In the genomic region with DNA sequence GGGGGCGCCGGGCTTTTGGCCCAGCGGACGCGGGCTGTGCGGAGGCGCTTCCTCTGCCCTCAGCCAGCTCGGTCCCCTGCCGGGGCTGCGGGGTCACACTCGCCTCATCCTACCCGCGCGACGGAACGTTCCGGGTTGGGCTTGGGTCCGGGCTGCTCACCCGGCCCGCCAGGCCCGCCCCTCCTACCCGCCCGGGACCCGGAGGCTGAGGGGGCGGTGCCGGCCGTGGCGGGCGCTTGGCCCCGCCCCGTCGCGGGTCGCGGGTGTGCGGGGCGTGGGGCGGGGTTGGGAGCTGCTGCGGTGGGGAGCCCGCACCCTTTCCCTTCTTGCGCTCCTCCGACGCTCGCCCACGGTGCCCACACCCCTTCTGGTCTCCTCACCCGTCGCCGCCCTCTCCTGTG, we compare ENCODE assay signal across 8 mouse cellular contexts. TPM values are rescaled to one million over a fixed set of nuclear protein-coding genes. Genes with fewer than 3 reads are reported as not detected.
DNase-seq lines count a peak whose midpoint lies in the region; ATAC-seq and TF ChIP-seq lines count a peak whose summit lies in the region.

No protein-coding gene starts in this region.

- no peak for TF ChIP-seq CTCF in cerebellum, adult 2 months (IDR thresholded peaks at IDR 0.05; ENCODE audit: borderline replicate concordance, insufficient read depth, low read depth, low read length)
- TF ChIP-seq CTCF in thymus, adult 2 months (IDR thresholded peaks at IDR 0.05; ENCODE audit: borderline replicate concordance, control insufficient read depth, extremely low read depth, insufficient read depth, low read length, poor library complexity): no peak
- TF ChIP-seq CTCF in liver, embryonic 14.5 days (IDR thresholded peaks at IDR 0.05; ENCODE audit: low read depth): no peak

- no peaks in the 10 kb centered on the region for H3K36me3 ChIP-seq in thymus, adult 2 months (ENCODE audit: control insufficient read depth, insufficient read depth, low read length)
- H3K36me3 ChIP-seq in hindbrain, embryonic 11.5 days (ENCODE audit: control insufficient read depth, insufficient read depth, low read length): no peaks in the 10 kb centered on the region
- H3K36me3 ChIP-seq in liver, embryonic 14.5 days (replicated peaks; ENCODE audit: control insufficient read depth, insufficient read depth, low read depth): no peaks in the 10 kb centered on the region

- DNase-seq in cerebellum, adult 2 months: no peak
- no peak for DNase-seq in cerebellum, postnatal 36 days
- no peak for DNase-seq in thymus, adult 2 months
- no peak for DNase-seq in thymus, postnatal 10 days (ENCODE audit: low spot score in 2 of 2)
- DNase-seq in hindbrain, embryonic 11.5 days (ENCODE audit: low spot score): peak; percentile 75
- DNase-seq in liver, embryonic 14.5 days (ENCODE audit: low read depth in 3 of 3, low spot score in 3 of 3): peak in 1 of 3 experiments; percentile 32
- no peak for DNase-seq in frontal cortex, postnatal 36 days (ENCODE audit: low spot score in 2 of 2)

- peak; percentile 85 for ATAC-seq in hindbrain, embryonic 11.5 days (ENCODE audit: low FRiP score)
- peak; percentile 64 for ATAC-seq in liver, embryonic 14.5 days (ENCODE audit: insufficient read depth)
- ATAC-seq in neutrophil, adult 5-6 weeks (ENCODE audit: extremely low read depth, insufficient number of reproducible peaks, low FRiP score, poor library complexity, severe bottlenecking): peak; percentile 6; the same call in 1 of the 2 replicates

- no peak for TF ChIP-seq POLR2A in cerebellum, adult 2 months (IDR thresholded peaks at IDR 0.05; ENCODE audit: borderline replicate concordance, insufficient read depth, low read length)
- TF ChIP-seq POLR2A in thymus, adult 2 months (IDR thresholded peaks at IDR 0.05; ENCODE audit: control insufficient read depth, extremely low read depth, insufficient read depth, low read length, poor library complexity): no peak

- peak overlapping the region; percentile 60 for H3K4me3 ChIP-seq in cerebellum, adult 2 months (replicated peaks; ENCODE audit: insufficient read depth, low read depth, low read length)
- peak overlapping the region; percentile 51 for H3K4me3 ChIP-seq in thymus, adult 2 months (ENCODE audit: control insufficient read depth, insufficient read depth, low read length)
- H3K4me3 ChIP-seq in hindbrain, embryonic 11.5 days (ENCODE audit: low read depth, low read length): peak overlapping the region; percentile 74
- H3K4me3 ChIP-seq in liver, embryonic 14.5 days (ENCODE audit: insufficient read depth in 1 of 2, low read depth in 2 of 2, low read length in 2 of 2): peak overlapping the region; percentile 77 to 81

- H3K9ac ChIP-seq in hindbrain, embryonic 11.5 days (ENCODE audit: low read depth, low read length): peak overlapping the region; percentile 74
- peak overlapping the region; percentile 66 for H3K9ac ChIP-seq in liver, embryonic 14.5 days (replicated peaks)

- peak overlapping the region; percentile 55 for H3K27ac ChIP-seq in cerebellum, adult 2 months (ENCODE audit: insufficient read depth, low read length)
- H3K27ac ChIP-seq in thymus, adult 2 months (ENCODE audit: control insufficient read depth, insufficient read depth, low read length): no peak overlapping the region
- peak overlapping the region; percentile 76 for H3K27ac ChIP-seq in hindbrain, embryonic 11.5 days (ENCODE audit: low read depth, low read length)
- no peak overlapping the region for H3K27ac ChIP-seq in liver, embryonic 14.5 days

- under 1% methylated on average over 43 of the region's 48 CpGs for WGBS in cerebellum, adult 2 months
- WGBS in thymus, adult 2 months: 2% methylated on average over 47 of the region's 48 CpGs
- under 1% methylated on average over 22 of the region's 48 CpGs for WGBS in hindbrain, embryonic 11.5 days
- WGBS in liver, embryonic 14.5 days (ENCODE audit: insufficient replicate concordance): under 1% methylated on average over 44 of the region's 48 CpGs

- peak overlapping the region; percentile 92 for H3K4me2 ChIP-seq in hindbrain, embryonic 11.5 days (replicated peaks; ENCODE audit: low read depth, low read length)
- peak overlapping the region; percentile 99 for H3K4me2 ChIP-seq in liver, embryonic 14.5 days (ENCODE audit: low read depth)

- H3K4me1 ChIP-seq in cerebellum, adult 2 months (ENCODE audit: control insufficient read depth, insufficient read depth, low read length): no peaks in the 10 kb centered on the region
- peaks cover 16% of the 10 kb centered on the region for H3K4me1 ChIP-seq in thymus, adult 2 months (replicated peaks; ENCODE audit: control insufficient read depth, insufficient read depth, low read length)
- H3K4me1 ChIP-seq in hindbrain, embryonic 11.5 days (replicated peaks; ENCODE audit: control insufficient read depth, insufficient read depth, low read length): no peaks in the 10 kb centered on the region
- peaks cover 8 to 9% of the 10 kb centered on the region in 2 experiments for H3K4me1 ChIP-seq in liver, embryonic 14.5 days (replicated peaks; ENCODE audit: control insufficient read depth in 2 of 2, insufficient read depth in 2 of 2, low read length in 1 of 2)

- H3K27me3 ChIP-seq in cerebellum, adult 2 months (ENCODE audit: control insufficient read depth, insufficient read depth, low read length): no peaks in the 10 kb centered on the region
- H3K27me3 ChIP-seq in thymus, adult 2 months (ENCODE audit: control insufficient read depth, insufficient read depth, low read length): peaks cover 18% of the 10 kb centered on the region
- H3K27me3 ChIP-seq in hindbrain, embryonic 11.5 days (ENCODE audit: control insufficient read depth, insufficient read depth, low read length): no peaks in the 10 kb centered on the region
- peaks cover 10% of the 10 kb centered on the region; the same call in 1 of the 2 replicates for H3K27me3 ChIP-seq in liver, embryonic 14.5 days (ENCODE audit: control insufficient read depth, insufficient read depth, low read length)

- no peak for TF ChIP-seq EP300 in liver, embryonic 14.5 days (IDR thresholded peaks at IDR 0.05; ENCODE audit: low read depth)

- no peaks in the 10 kb centered on the region for H3K9me3 ChIP-seq in hindbrain, embryonic 11.5 days (ENCODE audit: control insufficient read depth, low read length)
- no peaks in the 10 kb centered on the region for H3K9me3 ChIP-seq in liver, embryonic 14.5 days (ENCODE audit: control insufficient read depth, low read length)

RNA-seq across cellular contexts. Expression of gene A930002H24Rik, which starts 0.6 kb away (rescaled TPM):
- polyA plus RNA-seq in cerebellum, adult 2 months (2012; rRNA removed): 0.77 and 0.78 TPM in 2 replicates
- not detected in 2 replicates for polyA plus RNA-seq in thymus, adult 2 months (2012; rRNA removed)
- polyA plus RNA-seq in hindbrain, embryonic 11.5 days (2014; fragmentation: Nextera tagmentation; extraction: Ambion mirVana): 2.3 and 5.6 TPM in 2 replicates
- polyA plus RNA-seq in liver, embryonic 14.5 days (2012; rRNA removed): 0.49 and 0.68 TPM in 2 replicates
- polyA plus RNA-seq in liver, embryonic 14.5 days (2014; fragmentation: Nextera tagmentation; extraction: Ambion mirVana): 0.29 and 0.64 TPM in 2 replicates
- total RNA-seq in neutrophil, adult 5-6 weeks (2017): not detected in 2 replicates

RNA-seq across cellular contexts. Expression of gene Fer, which starts 1.3 kb away (rescaled TPM):
- polyA plus RNA-seq in cerebellum, adult 2 months (2012; rRNA removed): 8.8 and 9.6 TPM in 2 replicates
- 0.68 and 0.69 TPM in 2 replicates for polyA plus RNA-seq in thymus, adult 2 months (2012; rRNA removed)
- polyA plus RNA-seq in hindbrain, embryonic 11.5 days (2014; fragmentation: Nextera tagmentation; extraction: Ambion mirVana): 34.2 and 37.6 TPM in 2 replicates
- polyA plus RNA-seq in liver, embryonic 14.5 days (2012; rRNA removed): 1.6 and 2.9 TPM in 2 replicates
- polyA plus RNA-seq in liver, embryonic 14.5 days (2014; fragmentation: Nextera tagmentation; extraction: Ambion mirVana): 7.0 and 10.1 TPM in 2 replicates
- total RNA-seq in neutrophil, adult 5-6 weeks (2017): 5.6 and 6.8 TPM in 2 replicates

Comparison
In these comparisons a context has a peak if more than half of its experiments do, and no peak if none do; other contexts are left out.
1. H3K27ac ChIP-seq: peak in cerebellum, adult 2 months (single experiment) and hindbrain, embryonic 11.5 days (single experiment); none in thymus, adult 2 months (single experiment) and liver, embryonic 14.5 days (single experiment).
2. ATAC-seq: peak in every context shown above with its lines; median percentile 85 in hindbrain, embryonic 11.5 days; 64 in liver, embryonic 14.5 days; 6 in neutrophil, adult 5-6 weeks.
3. Peak in every context shown above with its lines, with median percentiles within 50 percentile points of each other: H3K4me3 ChIP-seq.